Mouse (Mus musculus) hindbrain, embryonic 12.5 days (tissue): Measurements from ENCODE around the gene Rnf135. TPM values are rescaled to one million over a fixed set of nuclear protein-coding genes. Genes with fewer than 3 reads are reported as not detected.
A peak's percentile ranks its signal among the peaks of the same experiment; 100 is the strongest.
"Not testable (repeated sequence)": the region's sequence is repeated elsewhere in the genome, so short reads cannot be mapped to it uniquely, and the experiment has no call there.

ENCODE experiments used
- ATAC-seq: fragments of 200-750 bp; cut with Nextera tagmentation; 2 replicates; pipeline ENCODE4 v1.8.0; 2017; ENCODE audit warnings: moderate TSS enrichment; ENCODE audit not compliant: low FRiP score
- H3K27ac ChIP-seq: fragments of 300-500 bp; sonication (generic); 2 replicates; pipeline ENCODE4 v1.5.1; 2016; ENCODE audit warnings: mild to moderate bottlenecking
- H3K27me3 ChIP-seq: fragments of 300-500 bp; sonication (generic); 2 replicates; pipeline ENCODE4 v1.6.1; 2016; ENCODE audit warnings: mild to moderate bottlenecking
- H3K36me3 ChIP-seq: fragments of 300-500 bp; sonication (generic); 2 replicates; pipeline ENCODE4 v1.6.1; 2016; ENCODE audit warnings: mild to moderate bottlenecking
- H3K4me1 ChIP-seq: fragments of 300-500 bp; sonication (generic); 2 replicates; pipeline ENCODE4 v1.6.1; 2016
- H3K4me2 ChIP-seq: fragments of 300-500 bp; sonication (generic); replicated peaks from 2 replicates; pipeline ENCODE4 v1.6.1; 2016; ENCODE audit warnings: mild to moderate bottlenecking
- H3K4me3 ChIP-seq: fragments of 300-500 bp; sonication (generic); 2 replicates; pipeline ENCODE4 v1.5.1; 2016; ENCODE audit warnings: mild to moderate bottlenecking
- H3K9ac ChIP-seq: fragments of 300-500 bp; sonication (generic); 2 replicates; pipeline ENCODE4 v1.6.1; 2016; ENCODE audit warnings: mild to moderate bottlenecking, moderate library complexity
- H3K9me3 ChIP-seq: fragments of 300-500 bp; sonication (generic); replicated peaks from 2 replicates; pipeline ENCODE4 v1.6.1; 2016; ENCODE audit warnings: mild to moderate bottlenecking
- WGBS: fragments of 180-500 bp; shearing (Covaris S2); methylation state at CpG from one replicate; pipeline ENCODE4 v1.1.7; 2016; 5-methylcytosine and 5-hydroxymethylcytosine counted together
- polyA plus RNA-seq: library from polyadenylated mRNA; unstranded; fragments of >200 nt; fragmentation: Nextera tagmentation; extraction: Ambion mirVana; gene quantifications from 2 replicates; pipeline ENCODE4 v1.2.1, GENCODE M21; 2016

The Rnf135 gene
- polyA plus RNA-seq, 1 experiment from 2014 or later: 5.6 TPM

GRCm38 (mm10) chr11:80168121-80168520 is 15.5 kb upstream of the Rnf135 start:
- Histone ChIP-seq H3K27me3 (no peaks in the 10 kb centered on the region), H3K4me3 (no peak overlapping the region), H3K27ac (no peak overlapping the region), H3K4me2 (no peak overlapping the region), H3K36me3 (no peaks in the 10 kb centered on the region), H3K4me1 (no peaks in the 10 kb centered on the region), H3K9ac (no peak overlapping the region), H3K9me3 (no peaks in the 10 kb centered on the region)
- ATAC-seq: no peak
- WGBS: 93% methylated on average over 9 of the region's 9 CpGs

GRCm38 (mm10) chr11:80168611-80169249 is 14.9 kb upstream of the Rnf135 start:
- ATAC-seq: no peak
- WGBS: 81% methylated on average over 4 of the region's 4 CpGs

DNA sequence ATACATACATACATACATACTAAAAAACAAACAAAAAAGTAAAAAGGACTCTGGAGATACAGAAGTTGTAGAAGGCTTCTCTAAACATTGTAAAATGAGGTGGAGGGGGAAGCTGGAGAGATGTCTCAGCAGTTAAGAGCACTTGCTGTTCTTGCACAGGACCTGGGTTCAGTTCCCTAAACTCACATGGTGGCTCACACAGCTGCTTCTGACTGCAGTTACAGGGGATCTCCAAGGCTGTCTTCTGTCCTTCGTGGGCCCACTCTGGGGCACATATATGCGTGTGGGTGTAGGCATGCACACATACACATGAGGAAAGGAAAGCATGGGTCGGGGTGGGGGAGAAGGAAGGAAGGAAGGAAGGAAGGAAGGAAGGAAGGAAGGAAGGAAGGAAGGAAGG is 14.0 kb upstream of the Rnf135 start:
- no peak overlapping the region for H3K9ac ChIP-seq
- no peaks in the 10 kb centered on the region for H3K9me3 ChIP-seq
- no peak overlapping the region for H3K4me2 ChIP-seq
- H3K27me3 ChIP-seq: no peaks in the 10 kb centered on the region
- H3K4me3 ChIP-seq: no peak overlapping the region
- H3K4me1 ChIP-seq: no peaks in the 10 kb centered on the region
- H3K36me3 ChIP-seq: no peaks in the 10 kb centered on the region
- no peak for ATAC-seq
- WGBS: 83% methylated on average over 3 of the region's 3 CpGs
- no peak overlapping the region for H3K27ac ChIP-seq

More at GRCm38 (mm10) chr11:80168611-80169249, 14.9 kb upstream of the Rnf135 start:
- Histone ChIP-seq H3K4me1 (no peaks in the 10 kb centered on the region), H3K36me3 (no peaks in the 10 kb centered on the region), H3K9me3 (no peaks in the 10 kb centered on the region), H3K27ac (no peak overlapping the region), H3K9ac (no peak overlapping the region), H3K27me3 (no peaks in the 10 kb centered on the region), H3K4me3 (no peak overlapping the region), H3K4me2 (no peak overlapping the region)

DNA sequence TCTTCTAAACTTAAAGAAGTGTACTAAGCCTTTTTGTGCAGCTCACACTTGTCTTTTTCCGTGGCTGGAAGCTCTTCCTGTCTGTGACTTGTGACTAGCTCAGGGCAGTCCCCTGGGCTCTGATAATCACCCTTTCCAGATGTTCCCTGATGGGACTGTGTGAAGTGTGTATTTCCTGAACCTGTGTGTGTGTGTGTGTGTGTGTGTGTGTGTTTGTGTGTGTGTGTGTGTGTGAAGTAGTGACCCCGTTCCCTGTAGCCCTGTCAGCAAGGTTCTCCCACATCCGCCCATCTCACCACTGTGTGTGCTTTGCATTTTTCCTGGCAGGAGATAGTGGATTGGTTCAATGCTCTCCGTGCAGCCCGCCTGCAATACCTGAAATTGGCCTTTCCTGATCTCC is 13.3 kb upstream of the Rnf135 start:
- Histone ChIP-seq H3K27ac (no peak overlapping the region), H3K9me3 (no peaks in the 10 kb centered on the region), H3K4me1 (no peaks in the 10 kb centered on the region), H3K4me2 (no peak overlapping the region), H3K27me3 (no peaks in the 10 kb centered on the region), H3K4me3 (no peak overlapping the region), H3K36me3 (no peaks in the 10 kb centered on the region), H3K9ac (no peak overlapping the region)
- ATAC-seq: no peak
- WGBS: 80% methylated on average over 5 of the region's 5 CpGs

DNA sequence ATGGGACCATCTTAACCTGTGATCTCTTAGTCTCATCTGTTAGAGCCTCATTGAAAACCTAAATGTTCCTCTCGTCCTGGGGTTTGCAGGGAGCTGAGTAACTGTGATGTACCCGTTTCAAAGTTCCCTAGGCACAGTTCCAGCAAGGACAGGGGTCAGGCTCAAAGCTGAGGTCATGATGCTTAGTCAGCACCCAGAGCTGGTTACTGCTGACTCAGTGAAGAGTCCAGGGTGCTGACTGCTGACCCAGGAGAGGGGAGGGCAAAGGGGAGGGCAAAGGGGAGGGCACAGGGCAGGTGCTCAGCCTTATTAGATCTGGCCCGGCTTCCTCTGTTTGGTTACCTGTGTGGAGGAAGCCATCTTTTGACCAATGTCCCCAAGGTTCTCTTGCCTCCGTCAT is 11.8 kb upstream of the Rnf135 start:
- no peak overlapping the region for H3K9ac ChIP-seq
- ATAC-seq: no peak
- no peak overlapping the region for H3K4me2 ChIP-seq
- H3K27me3 ChIP-seq: no peaks in the 10 kb centered on the region
- H3K36me3 ChIP-seq: no peaks in the 10 kb centered on the region
- H3K9me3 ChIP-seq: no peaks in the 10 kb centered on the region
- no peaks in the 10 kb centered on the region for H3K4me1 ChIP-seq
- no peak overlapping the region for H3K27ac ChIP-seq
- no peak overlapping the region for H3K4me3 ChIP-seq
- 63% methylated on average over 4 of the region's 4 CpGs for WGBS

GRCm38 (mm10) chr11:80173963-80174670 is 9.5 kb upstream of the Rnf135 start:
- Histone ChIP-seq H3K27me3 (no peaks in the 10 kb centered on the region), H3K4me1 (no peaks in the 10 kb centered on the region), H3K4me2 (no peak overlapping the region), H3K27ac (no peak overlapping the region), H3K36me3 (no peaks in the 10 kb centered on the region), H3K9ac (no peak overlapping the region), H3K4me3 (no peak overlapping the region), H3K9me3 (no peaks in the 10 kb centered on the region)
- 81% methylated on average over 11 of the region's 11 CpGs for WGBS
- ATAC-seq: no peak

- H3K9me3 ChIP-seq: no peaks in the 10 kb centered on the region
- H3K4me3 ChIP-seq: no peak overlapping the region
- no peaks in the 10 kb centered on the region for H3K27me3 ChIP-seq
- ATAC-seq: no peak
- H3K4me2 ChIP-seq: no peak overlapping the region
- no peaks in the 10 kb centered on the region for H3K36me3 ChIP-seq
- H3K9ac ChIP-seq: no peak overlapping the region
- H3K4me1 ChIP-seq: no peaks in the 10 kb centered on the region
- WGBS: 74% methylated on average over 11 of the region's 11 CpGs
- H3K27ac ChIP-seq: no peak overlapping the region
Measured at GRCm38 (mm10) chr11:80176911-80177895, 6.4 kb upstream of the Rnf135 start.

DNA sequence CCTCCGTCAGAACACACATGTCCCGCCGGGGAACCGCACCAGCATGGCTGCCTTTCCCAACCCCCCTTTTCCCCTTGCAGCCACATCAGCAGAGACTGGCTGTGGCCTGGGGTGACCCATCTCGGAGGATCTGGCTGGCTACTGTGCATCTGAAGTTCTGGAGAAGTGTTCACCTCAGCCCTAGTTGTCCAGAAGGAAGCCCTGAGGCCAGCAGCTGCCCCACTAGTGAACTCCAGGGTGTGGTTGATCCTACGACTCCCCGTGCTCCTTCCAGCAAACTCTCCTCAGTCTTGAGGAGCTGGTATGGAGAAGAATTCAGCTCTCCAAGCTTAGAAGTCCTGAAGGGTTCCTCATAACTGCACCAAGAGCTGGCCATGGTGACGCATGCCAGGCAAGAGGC is 5.3 kb upstream of the Rnf135 start:
- WGBS: 85% methylated on average over 8 of the region's 8 CpGs
- Histone ChIP-seq H3K36me3 (no peaks in the 10 kb centered on the region), H3K9ac (no peak overlapping the region), H3K27me3 (no peaks in the 10 kb centered on the region), H3K9me3 (no peaks in the 10 kb centered on the region), H3K4me1 (no peaks in the 10 kb centered on the region), H3K4me3 (no peak overlapping the region), H3K27ac (no peak overlapping the region), H3K4me2 (no peak overlapping the region)
- no peak for ATAC-seq

- Histone ChIP-seq H3K9ac (no peak overlapping the region), H3K4me2 (no peak overlapping the region), H3K4me3 (no peak overlapping the region), H3K27ac (no peak overlapping the region), H3K36me3 (no peaks in the 10 kb centered on the region), H3K27me3 (no peaks in the 10 kb centered on the region), H3K4me1 (no peaks in the 10 kb centered on the region), H3K9me3 (no peaks in the 10 kb centered on the region)
- WGBS: 76% methylated on average over 5 of the region's 5 CpGs
- ATAC-seq: no peak
Measured at GRCm38 (mm10) chr11:80181021-80181749, 2.5 kb upstream of the Rnf135 start.

DNA sequence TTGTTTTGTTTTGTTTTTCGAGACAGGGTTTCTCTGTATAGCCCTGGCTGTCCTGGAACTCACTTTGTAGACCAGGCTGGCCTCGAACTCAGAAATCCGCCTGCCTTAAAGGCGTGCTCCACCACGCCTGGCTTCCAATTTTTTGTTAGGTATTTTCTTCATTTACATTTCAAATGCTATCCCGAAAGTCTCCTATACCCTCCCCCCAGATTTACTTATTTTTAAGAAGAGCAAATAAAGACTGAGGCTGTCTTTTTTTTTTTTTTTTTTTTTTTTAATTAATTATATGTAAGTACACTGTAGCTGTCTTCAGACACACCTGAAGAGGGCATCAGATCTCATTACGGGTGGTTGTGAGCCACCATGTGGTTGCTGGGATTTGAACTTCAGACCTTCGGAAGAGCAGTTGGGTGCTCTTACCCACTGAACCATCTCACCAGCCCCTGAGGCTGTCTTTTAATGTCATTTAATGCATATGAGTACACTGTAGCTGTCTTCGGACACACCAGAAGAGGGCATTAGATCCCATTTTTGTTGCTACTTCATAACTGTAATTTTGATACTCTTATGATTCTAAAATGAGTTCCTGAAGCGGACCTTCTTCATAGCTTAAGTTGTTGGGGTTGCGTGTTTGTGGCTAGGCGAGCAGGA is 472 bp upstream of the Rnf135 start:
- peak overlapping the region; percentile 64 for H3K9ac ChIP-seq
- not testable (repeated sequence) for ATAC-seq, H3K27me3 ChIP-seq, H3K4me1 ChIP-seq, H3K9me3 ChIP-seq, H3K36me3 ChIP-seq, H3K27ac ChIP-seq
- peak overlapping the region; percentile 50 for H3K4me3 ChIP-seq
- 43% methylated on average over 12 of the region's 12 CpGs for whole genome bisulfite sequencing
- peak overlapping the region; percentile 63 for H3K4me2 ChIP-seq

DNA sequence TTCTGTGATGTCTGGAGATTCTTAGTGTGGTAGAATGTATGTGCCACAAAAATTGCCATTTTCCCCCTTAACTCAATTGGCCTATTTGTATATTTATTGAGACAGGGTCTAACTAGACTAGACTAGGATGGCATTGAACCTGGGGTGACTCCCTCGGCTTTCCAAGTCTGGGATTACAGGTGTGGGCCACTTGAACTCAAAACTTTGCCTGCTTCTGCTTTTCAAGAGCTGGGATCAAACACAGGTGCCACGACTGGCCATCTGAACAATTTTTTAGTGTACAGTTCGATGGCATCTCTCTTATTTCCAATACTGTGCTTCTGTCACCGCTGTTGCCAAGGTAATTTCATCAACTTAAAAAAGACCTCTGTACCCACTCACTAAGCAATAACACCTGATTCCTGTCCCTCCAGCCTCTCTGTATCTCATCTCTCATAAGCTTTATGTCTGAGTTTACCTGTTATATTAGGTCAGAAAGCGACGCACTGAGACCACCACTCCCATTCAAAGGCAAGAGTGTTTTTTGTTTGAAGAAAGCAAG is 950 bp downstream of the Rnf135 start:
- 89% methylated on average over 6 of the region's 6 CpGs for WGBS
- no peaks in the 10 kb centered on the region for H3K9me3 ChIP-seq
- peak overlapping the region; percentile 63 for H3K4me2 ChIP-seq
- H3K36me3 ChIP-seq: no peaks in the 10 kb centered on the region
- H3K27me3 ChIP-seq: no peaks in the 10 kb centered on the region
- no peak overlapping the region for H3K27ac ChIP-seq
- H3K4me1 ChIP-seq: no peaks in the 10 kb centered on the region
- no peak overlapping the region for H3K9ac ChIP-seq
- peak overlapping the region; percentile 50; the same call in 1 of the 2 replicates for H3K4me3 ChIP-seq
- no peak for ATAC-seq
